Comparison of ENCODE assay signal across 8 mouse cellular contexts in genomic region chr19:44106831-44107660, GRCm38 (mm10). TPM values are rescaled to one million over a fixed set of nuclear protein-coding genes. Genes with fewer than 3 reads are reported as not detected.
DNase-seq lines count a peak whose midpoint lies in the region; ATAC-seq and TF ChIP-seq lines count a peak whose summit lies in the region.

Gene Chuk (minus strand): TSS chr19:44107480.

- H3K9ac ChIP-seq in embryonic facial prominence, embryonic 13.5 days, result peak within 1 kb of the TSS; percentile 95
- peak within 1 kb of the TSS; percentile 97 for H3K9ac ChIP-seq in limb, embryonic 12.5 days (replicated peaks)
- peak within 1 kb of the TSS; percentile 98 for H3K9ac ChIP-seq in midbrain, embryonic 15.5 days

- peak; percentile 48 for TF ChIP-seq POLR2A in kidney, adult 2 months (IDR thresholded peaks at IDR 0.05; ENCODE audit: low read depth, low read length)
- peak; percentile 82 for TF ChIP-seq POLR2A in spleen, adult 2 months (IDR thresholded peaks at IDR 0.05; ENCODE audit: low read depth, low read length)

- H3K36me3 ChIP-seq in embryonic facial prominence, embryonic 13.5 days, result peaks cover 32% of the 10 kb centered on the region
- no peaks in the 10 kb centered on the region; the same call in 1 of the 2 replicates for H3K36me3 ChIP-seq in kidney, adult 2 months (ENCODE audit: control insufficient read depth, insufficient read depth, low read length)
- peaks cover 32% of the 10 kb centered on the region for H3K36me3 ChIP-seq in limb, embryonic 12.5 days
- H3K36me3 ChIP-seq in midbrain, embryonic 15.5 days (replicated peaks), result peaks cover 13% of the 10 kb centered on the region
- peaks cover 4% of the 10 kb centered on the region for H3K36me3 ChIP-seq in spleen, adult 2 months (ENCODE audit: control insufficient read depth, insufficient read depth, low read length)

- under 1% methylated on average over 67 of the region's 67 CpGs for WGBS in embryonic facial prominence, embryonic 13.5 days
- under 1% methylated on average over 67 of the region's 67 CpGs for WGBS in kidney, adult 2 months
- WGBS in limb, embryonic 12.5 days, result under 1% methylated on average over 67 of the region's 67 CpGs
- WGBS in midbrain, embryonic 15.5 days, result 1% methylated on average over 67 of the region's 67 CpGs
- 2% methylated on average over 64 of the region's 67 CpGs for WGBS in spleen, adult 2 months

- no peak for TF ChIP-seq CTCF in kidney, adult 2 months (conservative IDR thresholded peaks at IDR 0.05; ENCODE audit: insufficient read depth, insufficient read length, low read depth, low read length)
- no peak for TF ChIP-seq CTCF in spleen, adult 2 months (IDR thresholded peaks at IDR 0.05; ENCODE audit: extremely low read depth, insufficient read depth, insufficient read length, insufficient replicate concordance)

- peak; percentile 98 for ATAC-seq in embryonic facial prominence, embryonic 13.5 days (ENCODE audit: insufficient number of reproducible peaks, insufficient read depth, low FRiP score, low TSS enrichment, low read depth)
- peak; percentile 95 for ATAC-seq in limb, embryonic 12.5 days (ENCODE audit: insufficient number of reproducible peaks, insufficient read depth, low FRiP score, low TSS enrichment, low read depth)
- peak; percentile 99 for ATAC-seq in midbrain, embryonic 15.5 days (replicated peaks)

- peaks cover 21% of the 10 kb centered on the region for H3K4me1 ChIP-seq in embryonic facial prominence, embryonic 13.5 days
- H3K4me1 ChIP-seq in kidney, adult 2 months (ENCODE audit: control insufficient read depth, insufficient read depth, low read length), result peaks cover 35% of the 10 kb centered on the region; the same call in 1 of the 2 replicates
- H3K4me1 ChIP-seq in limb, embryonic 12.5 days (replicated peaks), result peaks cover 10% of the 10 kb centered on the region
- peaks cover 27% of the 10 kb centered on the region for H3K4me1 ChIP-seq in midbrain, embryonic 15.5 days
- H3K4me1 ChIP-seq in spleen, adult 2 months (ENCODE audit: control insufficient read depth, insufficient read depth, insufficient read length), result no peaks in the 10 kb centered on the region; the same call in 1 of the 2 replicates

- no peaks in the 10 kb centered on the region for H3K27me3 ChIP-seq in embryonic facial prominence, embryonic 13.5 days
- H3K27me3 ChIP-seq in kidney, adult 2 months (replicated peaks; ENCODE audit: control insufficient read depth, insufficient read depth, low read length), result no peaks in the 10 kb centered on the region
- no peaks in the 10 kb centered on the region; the same call in 1 of the 2 replicates for H3K27me3 ChIP-seq in limb, embryonic 12.5 days
- H3K27me3 ChIP-seq in midbrain, embryonic 15.5 days (replicated peaks), result no peaks in the 10 kb centered on the region
- H3K27me3 ChIP-seq in spleen, adult 2 months (ENCODE audit: control insufficient read depth, insufficient read depth, low read length), result no peaks in the 10 kb centered on the region

- H3K9me3 ChIP-seq in embryonic facial prominence, embryonic 13.5 days, result no peaks in the 10 kb centered on the region
- H3K9me3 ChIP-seq in limb, embryonic 12.5 days, result no peaks in the 10 kb centered on the region
- no peaks in the 10 kb centered on the region for H3K9me3 ChIP-seq in midbrain, embryonic 15.5 days

- H3K27ac ChIP-seq in embryonic facial prominence, embryonic 13.5 days, result peak within 1 kb of the TSS; percentile 55; the same call in 1 of the 2 replicates
- H3K27ac ChIP-seq in kidney, adult 2 months (ENCODE audit: insufficient read depth, low read depth, low read length), result peak within 1 kb of the TSS; percentile 61
- peak within 1 kb of the TSS; percentile 41; the same call in 1 of the 2 replicates for H3K27ac ChIP-seq in limb, embryonic 12.5 days
- peak within 1 kb of the TSS; percentile 80 for H3K27ac ChIP-seq in midbrain, embryonic 15.5 days
- H3K27ac ChIP-seq in spleen, adult 2 months (ENCODE audit: insufficient read depth, low read length), result peak within 1 kb of the TSS; percentile 68

- peak within 1 kb of the TSS; percentile 82 for H3K4me3 ChIP-seq in embryonic facial prominence, embryonic 13.5 days
- H3K4me3 ChIP-seq in kidney, adult 2 months (ENCODE audit: insufficient read depth, low read depth, low read length), result peak within 1 kb of the TSS; percentile 70
- peak within 1 kb of the TSS; percentile 96 for H3K4me3 ChIP-seq in limb, embryonic 12.5 days (replicated peaks)
- peak within 1 kb of the TSS; percentile 89 for H3K4me3 ChIP-seq in midbrain, embryonic 15.5 days
- peak within 1 kb of the TSS; percentile 92 for H3K4me3 ChIP-seq in spleen, adult 2 months (ENCODE audit: extremely low read depth, insufficient read depth, insufficient read length)

- H3K4me2 ChIP-seq in embryonic facial prominence, embryonic 13.5 days, result peak within 1 kb of the TSS; percentile 91
- peak within 1 kb of the TSS; percentile 94 for H3K4me2 ChIP-seq in limb, embryonic 12.5 days
- H3K4me2 ChIP-seq in midbrain, embryonic 15.5 days, result peak within 1 kb of the TSS; percentile 65

- peak; percentile 89 for DNase-seq in 3134 (ENCODE audit: extremely low read depth, insufficient read length, low spot score)
- peak; percentile 98 for DNase-seq in adrenal gland, postnatal 36 days
- DNase-seq in heart, adult 18-20 months, result peak; percentile 97 to 98
- DNase-seq in kidney, adult 2 months, result peak; percentile 98
- peak; percentile 85 to 94 for DNase-seq in spleen, adult 2 months (ENCODE audit: low read depth in 1 of 2, low spot score in 2 of 2)

RNA-seq across cellular contexts. Expression of gene Chuk, which starts in this region (rescaled TPM):
- total RNA-seq in adrenal gland, postnatal 36 days (2021), result 10 to 100 TPM; 57.3 to 92.5 TPM
- polyA plus RNA-seq in embryonic facial prominence, embryonic 13.5 days (2015; fragmentation: Nextera tagmentation; extraction: Ambion mirVana), result 49.9 and 54.3 TPM in 2 replicates
- 10 to 100 TPM; 25.8 to 28.0 TPM for total RNA-seq in heart, adult 18-20 months (2021)
- polyA plus RNA-seq in kidney, adult 2 months (2012; rRNA removed), result 28.9 and 34.4 TPM in 2 replicates
- polyA plus RNA-seq in limb, embryonic 12.5 days (2016; fragmentation: Nextera tagmentation; extraction: Ambion mirVana), result 55.2 and 56.6 TPM in 2 replicates
- 61.7 and 68.0 TPM in 2 replicates for polyA plus RNA-seq in midbrain, embryonic 15.5 days (2015; fragmentation: Nextera tagmentation; extraction: Ambion mirVana)
- 11.4 and 11.8 TPM in 2 replicates for polyA plus RNA-seq in spleen, adult 2 months (2012; rRNA removed)

Comparison
In these comparisons a context has a peak if more than half of its experiments do, and no peak if none do; other contexts are left out.
1. Peak in every context shown above with its lines: DNase-seq, ATAC-seq, H3K4me3 ChIP-seq and H3K27ac ChIP-seq.